Mouse (Mus musculus) thymus, adult 2 months (tissue): ENCODE results near the gene Cryba1. TPM values are rescaled to one million over a fixed set of nuclear protein-coding genes. Genes with fewer than 3 reads are reported as not detected.

Source experiments
- DNase-seq: peaks from one replicate; pipeline ENCODE4 v3.0.0; 2021
- H3K27ac ChIP-seq: fragments of 200-500 bp; 2 replicates; pipeline ENCODE4 v1.5.1; 2012; ENCODE audit warnings: low read length, control low read depth; ENCODE audit not compliant: control insufficient read depth, insufficient read depth
- H3K27me3 ChIP-seq: fragments of 200-500 bp; 2 replicates; pipeline ENCODE4 v1.6.1; 2012; ENCODE audit warnings: mild to moderate bottlenecking, low read length, moderate library complexity, mixed read lengths; ENCODE audit not compliant: control insufficient read depth, insufficient read depth
- H3K36me3 ChIP-seq: fragments of 200-500 bp; 2 replicates; pipeline ENCODE4 v1.6.1; 2012; ENCODE audit warnings: mild to moderate bottlenecking, low read length, moderate library complexity; ENCODE audit not compliant: control insufficient read depth, insufficient read depth
- H3K4me1 ChIP-seq: fragments of 200-500 bp; replicated peaks from 2 replicates; pipeline ENCODE4 v1.6.1; 2012; ENCODE audit warnings: low read length; ENCODE audit not compliant: control insufficient read depth, insufficient read depth
- H3K4me3 ChIP-seq: fragments of 200-500 bp; 2 replicates; pipeline ENCODE4 v1.5.1; 2012; ENCODE audit warnings: mild to moderate bottlenecking, low read length, control low read depth, moderate library complexity; ENCODE audit not compliant: control insufficient read depth, insufficient read depth
- CTCF ChIP-seq: fragments of 200-500 bp; IDR thresholded peaks from 2 replicates; pipeline ENCODE4 v1.5.1; 2012; ENCODE audit warnings: mild to moderate bottlenecking, control low read depth, low read length, moderate library complexity, borderline replicate concordance; ENCODE audit not compliant: control insufficient read depth, poor library complexity, insufficient read depth; ENCODE audit errors: extremely low read depth
- POLR2A ChIP-seq: fragments of 200-500 bp; IDR thresholded peaks from 2 replicates; pipeline ENCODE4 v1.6.1; 2012; ENCODE audit warnings: mild to moderate bottlenecking, low read length, control low read depth, moderate library complexity; ENCODE audit not compliant: control insufficient read depth, poor library complexity, insufficient read depth; ENCODE audit errors: extremely low read depth
- whole genome bisulfite sequencing: fragments of 180-500 bp; shearing (Covaris S2); methylation state at CpG from one replicate; pipeline ENCODE4 v1.1.7; 2018; 5-methylcytosine and 5-hydroxymethylcytosine counted together
- polyA plus RNA-seq: library from polyadenylated mRNA; depleted of rRNA; stranded (reverse); fragments of >200 nt; gene quantifications from 2 replicates; pipeline ENCODE4 v1.2.3, GENCODE M21; 2012

The Cryba1 gene
- polyA plus RNA-seq, 1 experiment, result 0.13 TPM

DNA sequence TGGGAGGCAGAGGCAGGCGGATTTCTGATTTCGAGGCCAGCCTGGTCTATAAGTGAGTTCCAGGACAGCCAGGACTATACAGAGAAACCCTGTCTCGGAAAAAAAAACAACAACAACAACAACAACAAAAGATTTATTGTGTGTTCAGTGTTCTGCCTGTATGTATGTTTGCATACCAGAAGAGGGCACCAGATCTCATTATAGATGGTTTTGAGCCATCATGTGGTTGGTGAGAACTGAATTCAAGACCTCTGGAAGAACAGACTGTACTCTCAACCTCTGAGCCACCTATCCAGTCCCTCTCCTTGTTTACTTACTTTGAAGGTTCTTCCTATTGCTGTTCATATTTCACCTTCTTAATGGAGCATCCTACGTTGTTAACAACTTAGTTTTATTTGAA lies 3.7 kb downstream of the Cryba1 start:
- no peak overlapping the region for H3K27ac ChIP-seq
- peaks cover 4% of the 10 kb centered on the region; the same call in 1 of the 2 replicates for H3K36me3 ChIP-seq
- TF ChIP-seq POLR2A (no peak), CTCF (no peak)
- WGBS, result 96% methylated on average over 4 of the region's 4 CpGs
- H3K4me1 ChIP-seq, result no peaks in the 10 kb centered on the region
- no peaks in the 10 kb centered on the region for H3K27me3 ChIP-seq
- no peak for DNase-seq
- no peak overlapping the region for H3K4me3 ChIP-seq

DNA sequence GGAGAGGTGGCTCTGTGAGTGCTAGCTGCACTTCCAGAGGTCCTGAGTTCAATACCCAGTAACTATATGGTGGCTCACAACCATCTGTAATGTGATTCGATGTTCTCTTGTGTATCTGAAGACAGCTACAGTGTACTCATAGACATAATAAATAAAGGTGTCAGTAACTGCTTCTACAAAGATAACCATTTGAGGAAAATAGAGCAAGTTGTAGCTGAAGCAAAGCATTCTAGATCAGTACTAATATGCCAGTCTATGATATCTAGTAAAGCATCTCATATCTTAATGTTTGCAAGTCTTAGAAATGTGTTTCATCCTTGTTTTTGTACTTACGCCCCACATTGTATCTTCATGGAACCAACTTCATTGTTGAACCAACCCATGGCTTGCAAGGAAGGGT lies 6.0 kb downstream of the Cryba1 start:
- no peak for DNase-seq
- 98% methylated on average over 2 of the region's 2 CpGs for WGBS
- Histone ChIP-seq H3K4me3 (no peak overlapping the region), H3K4me1 (no peaks in the 10 kb centered on the region), H3K36me3 (peaks cover 5% of the 10 kb centered on the region), H3K27me3 (no peaks in the 10 kb centered on the region), H3K27ac (no peak overlapping the region)
- TF ChIP-seq POLR2A (no peak), CTCF (no peak)

- Histone ChIP-seq H3K4me1 (no peaks in the 10 kb centered on the region), H3K4me3 (no peak overlapping the region), H3K36me3 (peaks cover 40% of the 10 kb centered on the region), H3K27me3 (no peaks in the 10 kb centered on the region), H3K27ac (no peak overlapping the region)
- DNase-seq, result no peak
- WGBS, result 96% methylated on average over 3 of the region's 3 CpGs
- TF ChIP-seq POLR2A (no peak), CTCF (no peak)
Measured at GRCm38 (mm10) chr11:77713736-77714135, 11.3 kb downstream of the Cryba1 start.

GRCm38 (mm10) chr11:77709039-77709438 lies 16.0 kb downstream of the Cryba1 start:
- DNase-seq, result no peak
- Histone ChIP-seq H3K4me3 (no peak overlapping the region), H3K36me3 (peaks cover 59% of the 10 kb centered on the region), H3K27me3 (no peaks in the 10 kb centered on the region), H3K4me1 (no peaks in the 10 kb centered on the region), H3K27ac (no peak overlapping the region)
- 90% methylated on average over 3 of the region's 3 CpGs for WGBS
- TF ChIP-seq CTCF (no peak), POLR2A (no peak)

- H3K4me1 ChIP-seq, result no peaks in the 10 kb centered on the region
- DNase-seq, result no peak
- no peak for TF ChIP-seq POLR2A
- TF ChIP-seq CTCF, result no peak
- H3K27me3 ChIP-seq, result no peaks in the 10 kb centered on the region
- WGBS, result 85% methylated on average over 3 of the region's 3 CpGs
- no peak overlapping the region for H3K4me3 ChIP-seq
- peaks cover 44% of the 10 kb centered on the region for H3K36me3 ChIP-seq
- H3K27ac ChIP-seq, result no peak overlapping the region
Measured at GRCm38 (mm10) chr11:77705920-77706319, 19.2 kb downstream of the Cryba1 start.

- peaks cover 4% of the 10 kb centered on the region; the same call in 1 of the 2 replicates for H3K4me1 ChIP-seq
- no peak overlapping the region for H3K4me3 ChIP-seq
- TF ChIP-seq CTCF (no peak), POLR2A (no peak)
- H3K27me3 ChIP-seq, result no peaks in the 10 kb centered on the region
- 33% methylated on average over 2 of the region's 2 CpGs for WGBS
- DNase-seq, result no peak
- no peak overlapping the region for H3K27ac ChIP-seq
- H3K36me3 ChIP-seq, result peaks cover 42% of the 10 kb centered on the region
Measured at GRCm38 (mm10) chr11:77697232-77697631, 27.9 kb downstream of the Cryba1 start.

DNA sequence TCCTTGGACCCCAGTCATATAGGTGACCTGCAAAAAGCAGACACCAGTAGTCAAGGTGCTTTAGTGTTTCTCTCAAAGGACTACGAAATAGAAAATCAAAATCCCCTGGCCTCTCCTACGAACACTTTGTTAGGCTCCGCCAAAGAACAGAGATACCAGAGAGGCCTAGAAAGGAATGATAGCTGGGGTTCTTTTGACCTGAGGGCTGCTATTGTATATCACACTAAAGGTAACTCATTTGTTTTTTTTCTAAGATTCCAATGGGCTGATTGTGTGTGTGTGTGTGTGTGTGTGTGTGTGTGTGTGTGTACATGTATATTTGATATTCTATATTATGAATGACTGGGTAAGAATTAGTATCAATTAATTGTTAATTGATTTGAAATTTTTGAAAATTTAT lies 32.1 kb downstream of the Cryba1 start:
- Histone ChIP-seq H3K4me1 (peaks cover 4% of the 10 kb centered on the region; the same call in 1 of the 2 replicates), H3K27me3 (no peaks in the 10 kb centered on the region), H3K36me3 (peaks cover 42% of the 10 kb centered on the region), H3K4me3 (no peak overlapping the region), H3K27ac (no peak overlapping the region)
- TF ChIP-seq CTCF, result no peak
- TF ChIP-seq POLR2A, result no peak
- WGBS, result 96% methylated on average over 3 of the region's 3 CpGs
- no peak for DNase-seq
